Mouse (Mus musculus): ENCODE data around the gene Gnat2. TPM values are rescaled to one million over a fixed set of nuclear protein-coding genes. Genes with fewer than 3 reads are reported as not detected.

Gene Gnat2
- polyA plus RNA-seq, 1 experiment from 2014 or later: 1.6 TPM

GRCm38 (mm10) chr3:108087329-108087728, 5.3 kb upstream of the Gnat2 start:
- no peak overlapping the region for H3K4me3 ChIP-seq (ENCODE audit: low read depth, low read length)
- H3K9ac ChIP-seq (ENCODE audit: low read length): no peak overlapping the region
- H3K9me3 ChIP-seq (ENCODE audit: control insufficient read depth, low read length): no peaks in the 10 kb centered on the region
- peaks cover 22% of the 10 kb centered on the region; the same call in 1 of the 2 replicates for H3K4me1 ChIP-seq (ENCODE audit: control insufficient read depth, insufficient read depth, low read length)
- no peaks in the 10 kb centered on the region for H3K36me3 ChIP-seq (ENCODE audit: control insufficient read depth, insufficient read depth, low read length)
- no peak for DNase-seq (ENCODE audit: low spot score)
- no peak overlapping the region for H3K4me2 ChIP-seq (ENCODE audit: low read depth, severe bottlenecking)
- WGBS: 78% methylated on average over 3 of the region's 3 CpGs
- no peak for ATAC-seq (ENCODE audit: insufficient number of reproducible peaks, low FRiP score, low TSS enrichment, low read depth)
- H3K27me3 ChIP-seq (ENCODE audit: control insufficient read depth, insufficient read depth, low read length): no peaks in the 10 kb centered on the region
- H3K27ac ChIP-seq (replicated peaks; ENCODE audit: low read depth, low read length): no peak overlapping the region

- Histone ChIP-seq H3K27ac (replicated peaks; ENCODE audit: low read depth, low read length) (no peak overlapping the region), H3K9ac (ENCODE audit: low read length) (no peak overlapping the region), H3K4me2 (ENCODE audit: low read depth, severe bottlenecking) (no peak overlapping the region), H3K36me3 (ENCODE audit: control insufficient read depth, insufficient read depth, low read length) (no peaks in the 10 kb centered on the region), H3K27me3 (ENCODE audit: control insufficient read depth, insufficient read depth, low read length) (no peaks in the 10 kb centered on the region), H3K4me3 (ENCODE audit: low read depth, low read length) (no peak overlapping the region), H3K4me1 (ENCODE audit: control insufficient read depth, insufficient read depth, low read length) (peaks cover 9% of the 10 kb centered on the region; the same call in 1 of the 2 replicates), H3K9me3 (ENCODE audit: control insufficient read depth, low read length) (no peaks in the 10 kb centered on the region)
- no peak for ATAC-seq (ENCODE audit: insufficient number of reproducible peaks, low FRiP score, low TSS enrichment, low read depth)
- 47% methylated on average over 5 of the region's 5 CpGs for WGBS
- DNase-seq (ENCODE audit: low spot score): no peak
These were observed 3.7 kb upstream of the Gnat2 start for GRCm38 (mm10) chr3:108088842-108089380.

DNA sequence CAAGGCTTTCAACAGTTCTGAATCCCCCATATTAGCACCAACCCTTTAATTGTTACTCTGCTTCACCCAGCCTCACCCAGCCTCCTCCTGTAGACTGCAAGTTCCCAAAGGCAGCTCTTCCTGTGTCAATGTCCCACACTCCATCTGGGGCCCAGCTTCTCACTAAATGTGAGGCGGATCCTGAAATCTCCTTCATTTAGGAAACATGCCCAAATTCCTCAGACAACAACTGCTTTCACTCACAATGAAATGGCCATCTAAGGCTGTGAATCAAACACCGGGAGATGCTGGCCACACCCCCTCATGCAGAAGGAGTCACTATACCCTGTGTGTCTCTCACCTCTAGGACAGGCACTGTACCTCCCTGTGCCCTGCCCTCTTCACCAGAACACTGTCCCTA, 2.7 kb upstream of the Gnat2 start:
- Histone ChIP-seq H3K4me3 (ENCODE audit: low read depth, low read length) (no peak overlapping the region), H3K27me3 (ENCODE audit: control insufficient read depth, insufficient read depth, low read length) (no peaks in the 10 kb centered on the region), H3K4me2 (ENCODE audit: low read depth, severe bottlenecking) (no peak overlapping the region), H3K36me3 (ENCODE audit: control insufficient read depth, insufficient read depth, low read length) (no peaks in the 10 kb centered on the region), H3K27ac (replicated peaks; ENCODE audit: low read depth, low read length) (no peak overlapping the region), H3K9me3 (ENCODE audit: control insufficient read depth, low read length) (no peaks in the 10 kb centered on the region), H3K9ac (ENCODE audit: low read length) (no peak overlapping the region), H3K4me1 (ENCODE audit: control insufficient read depth, insufficient read depth, low read length) (no peaks in the 10 kb centered on the region; the same call in 1 of the 2 replicates)
- ATAC-seq (ENCODE audit: insufficient number of reproducible peaks, low FRiP score, low TSS enrichment, low read depth) (no peak), DNase-seq (ENCODE audit: low spot score) (no peak)
- 28% methylated on average over 2 of the region's 2 CpGs for WGBS

- ATAC-seq (ENCODE audit: insufficient number of reproducible peaks, low FRiP score, low TSS enrichment, low read depth): no peak
- no peak overlapping the region for H3K27ac ChIP-seq (replicated peaks; ENCODE audit: low read depth, low read length)
- H3K36me3 ChIP-seq (ENCODE audit: control insufficient read depth, insufficient read depth, low read length): no peaks in the 10 kb centered on the region
- no peak overlapping the region for H3K9ac ChIP-seq (ENCODE audit: low read length)
- no peaks in the 10 kb centered on the region for H3K9me3 ChIP-seq (ENCODE audit: control insufficient read depth, low read length)
- 80% methylated on average over 2 of the region's 2 CpGs for whole genome bisulfite sequencing
- no peak overlapping the region for H3K4me2 ChIP-seq (ENCODE audit: low read depth, severe bottlenecking)
- no peak for DNase-seq (ENCODE audit: low spot score)
- no peak overlapping the region for H3K4me3 ChIP-seq (ENCODE audit: low read depth, low read length)
- no peaks in the 10 kb centered on the region for H3K27me3 ChIP-seq (ENCODE audit: control insufficient read depth, insufficient read depth, low read length)
- H3K4me1 ChIP-seq (ENCODE audit: control insufficient read depth, insufficient read depth, low read length): no peaks in the 10 kb centered on the region
These were observed 2.0 kb upstream of the Gnat2 start for GRCm38 (mm10) chr3:108090561-108090960.

GRCm38 (mm10) chr3:108092030-108092429, 559 bp upstream of the Gnat2 start:
- no peak overlapping the region for H3K4me2 ChIP-seq (ENCODE audit: low read depth, severe bottlenecking)
- no peaks in the 10 kb centered on the region for H3K9me3 ChIP-seq (ENCODE audit: control insufficient read depth, low read length)
- no peaks in the 10 kb centered on the region for H3K36me3 ChIP-seq (ENCODE audit: control insufficient read depth, insufficient read depth, low read length)
- H3K27ac ChIP-seq (replicated peaks; ENCODE audit: low read depth, low read length): no peak overlapping the region
- 71% methylated on average over 6 of the region's 6 CpGs for WGBS
- ATAC-seq (ENCODE audit: insufficient number of reproducible peaks, low FRiP score, low TSS enrichment, low read depth) (no peak), DNase-seq (ENCODE audit: low spot score) (no peak)
- H3K4me1 ChIP-seq (ENCODE audit: control insufficient read depth, insufficient read depth, low read length): no peaks in the 10 kb centered on the region
- H3K27me3 ChIP-seq (ENCODE audit: control insufficient read depth, insufficient read depth, low read length): no peaks in the 10 kb centered on the region
- H3K4me3 ChIP-seq (ENCODE audit: low read depth, low read length): no peak overlapping the region
- H3K9ac ChIP-seq (ENCODE audit: low read length): no peak overlapping the region

GRCm38 (mm10) chr3:108093306-108093705, 717 bp downstream of the Gnat2 start:
- H3K9me3 ChIP-seq (ENCODE audit: control insufficient read depth, low read length): no peaks in the 10 kb centered on the region
- 68% methylated on average over 6 of the region's 6 CpGs for WGBS
- H3K36me3 ChIP-seq (ENCODE audit: control insufficient read depth, insufficient read depth, low read length): no peaks in the 10 kb centered on the region
- H3K4me1 ChIP-seq (ENCODE audit: control insufficient read depth, insufficient read depth, low read length): no peaks in the 10 kb centered on the region
- no peak overlapping the region for H3K9ac ChIP-seq (ENCODE audit: low read length)
- no peaks in the 10 kb centered on the region for H3K27me3 ChIP-seq (ENCODE audit: control insufficient read depth, insufficient read depth, low read length)
- no peak for ATAC-seq (ENCODE audit: insufficient number of reproducible peaks, low FRiP score, low TSS enrichment, low read depth)
- H3K4me2 ChIP-seq (ENCODE audit: low read depth, severe bottlenecking): no peak overlapping the region
- no peak for DNase-seq (ENCODE audit: low spot score)
- H3K27ac ChIP-seq (replicated peaks; ENCODE audit: low read depth, low read length): no peak overlapping the region
- H3K4me3 ChIP-seq (ENCODE audit: low read depth, low read length): no peak overlapping the region

DNA sequence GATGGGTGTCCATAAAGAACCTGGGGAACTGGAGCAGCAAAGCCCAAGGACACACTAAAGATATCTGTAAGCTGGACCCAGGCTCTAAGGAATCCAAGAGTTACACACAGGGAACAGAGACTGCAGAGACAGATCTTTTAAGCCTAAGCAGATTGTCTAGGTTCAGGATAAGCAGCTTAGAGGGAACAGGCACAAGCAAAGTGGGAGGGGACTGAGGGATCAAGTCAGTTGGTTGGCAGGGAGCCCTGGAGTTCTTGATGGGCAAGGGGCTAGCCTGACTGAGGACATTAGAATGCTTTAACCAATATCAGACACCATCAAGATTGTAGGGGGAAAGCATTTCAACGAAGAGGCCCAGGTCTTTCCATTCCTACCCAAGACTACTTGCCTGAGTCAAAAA, 1.6 kb downstream of the Gnat2 start:
- Histone ChIP-seq H3K4me3 (ENCODE audit: low read depth, low read length) (no peak overlapping the region), H3K4me1 (ENCODE audit: control insufficient read depth, insufficient read depth, low read length) (no peaks in the 10 kb centered on the region), H3K27ac (replicated peaks; ENCODE audit: low read depth, low read length) (no peak overlapping the region), H3K9me3 (ENCODE audit: control insufficient read depth, low read length) (no peaks in the 10 kb centered on the region), H3K9ac (ENCODE audit: low read length) (no peak overlapping the region), H3K36me3 (ENCODE audit: control insufficient read depth, insufficient read depth, low read length) (no peaks in the 10 kb centered on the region), H3K4me2 (ENCODE audit: low read depth, severe bottlenecking) (no peak overlapping the region), H3K27me3 (ENCODE audit: control insufficient read depth, insufficient read depth, low read length) (no peaks in the 10 kb centered on the region)
- WGBS: 89% methylated on average over 1 of the region's 1 CpGs
- no peak for ATAC-seq (ENCODE audit: insufficient number of reproducible peaks, low FRiP score, low TSS enrichment, low read depth)
- DNase-seq (ENCODE audit: low spot score): no peak

DNA sequence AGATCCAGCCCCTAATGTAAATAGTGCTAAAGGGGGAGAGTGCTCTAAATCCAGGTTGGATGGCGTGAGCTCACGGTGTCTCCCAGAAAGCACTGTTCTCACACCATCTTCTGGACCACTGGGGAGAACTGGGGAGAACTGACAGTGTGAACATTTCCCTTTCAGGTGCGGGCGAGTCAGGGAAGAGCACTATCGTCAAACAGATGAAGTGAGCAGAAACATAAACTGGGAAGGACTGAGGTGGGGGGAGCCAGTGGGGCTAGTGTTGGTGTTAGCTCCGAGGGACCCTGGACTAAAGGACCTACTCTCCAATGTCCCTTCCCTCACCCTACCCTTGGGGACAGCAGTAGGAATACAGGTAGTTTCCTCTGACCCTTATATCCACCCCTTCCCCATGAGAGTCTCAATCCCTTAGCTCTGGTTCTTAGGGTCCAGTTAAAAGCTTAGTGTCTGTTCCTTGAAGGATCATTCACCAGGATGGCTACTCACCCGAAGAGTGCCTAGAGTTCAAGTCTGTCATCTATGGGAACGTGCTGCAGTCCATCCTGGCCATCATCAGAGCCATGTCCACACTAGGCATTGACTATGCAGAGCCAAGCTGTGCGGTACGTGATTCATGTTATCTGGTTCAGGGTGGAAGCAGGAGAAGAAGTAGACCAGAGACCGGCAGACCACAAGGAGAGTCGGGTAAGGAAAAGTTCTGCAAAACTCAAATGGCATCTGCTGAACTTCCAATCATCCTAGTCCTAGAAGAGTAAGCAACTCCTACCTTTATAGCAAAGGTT, 2.6 kb downstream of the Gnat2 start:
- Histone ChIP-seq H3K9ac (ENCODE audit: low read length) (no peak overlapping the region), H3K4me1 (ENCODE audit: control insufficient read depth, insufficient read depth, low read length) (no peaks in the 10 kb centered on the region), H3K27ac (replicated peaks; ENCODE audit: low read depth, low read length) (no peak overlapping the region), H3K9me3 (ENCODE audit: control insufficient read depth, low read length) (no peaks in the 10 kb centered on the region), H3K27me3 (ENCODE audit: control insufficient read depth, insufficient read depth, low read length) (no peaks in the 10 kb centered on the region), H3K4me2 (ENCODE audit: low read depth, severe bottlenecking) (no peak overlapping the region), H3K36me3 (ENCODE audit: control insufficient read depth, insufficient read depth, low read length) (no peaks in the 10 kb centered on the region), H3K4me3 (ENCODE audit: low read depth, low read length) (no peak overlapping the region)
- 96% methylated on average over 12 of the region's 12 CpGs for WGBS
- DNase-seq (ENCODE audit: low spot score) (no peak), ATAC-seq (ENCODE audit: insufficient number of reproducible peaks, low FRiP score, low TSS enrichment, low read depth) (no peak)
